Mouse (Mus musculus) lung, postnatal 0 days (tissue): ENCODE data around the gene Polr3e.
A peak's percentile ranks its signal among the peaks of the same experiment; 100 is the strongest.

ENCODE experiments used
- CTCF ChIP-seq: IDR thresholded peaks from 2 replicates; pipeline ENCODE4 v1.5.1; 2016; ENCODE audit warnings: antibody characterized with exemption, mild to moderate bottlenecking
- EP300 ChIP-seq: IDR thresholded peaks from 2 replicates; pipeline ENCODE4 v1.6.1; 2016; ENCODE audit warnings: antibody characterized with exemption, mild to moderate bottlenecking, control low read depth

GRCm38 (mm10) chr7:120874764-120875539 lies 42.6 kb upstream of the Polr3e start:
- TF ChIP-seq EP300 (peak; percentile 26; the same call in 1 of the 2 replicates), CTCF (no peak)
